Mouse (Mus musculus): ENCODE data around the gene Stk4. TPM values are rescaled to one million over a fixed set of nuclear protein-coding genes. Genes with fewer than 3 reads are reported as not detected.

Stk4 gene
- total and polyA plus RNA-seq, 3 experiments: 51.4 to 77.5 (median 64.4) TPM

GRCm38 (mm10) chr2:164173394-164173793 is 103.3 kb downstream of the Stk4 start:
- in situ Hi-C loops (cut with MboI; ENCODE audit: low pct_ligation_motif_present, low pct_unique_long_range_greater_than_20kb, low sequenced_read_pairs): loop anchor here (5.0 kb wide), 1 partner anchor 41 kb away; no protein-coding TSS in a partner anchor
- Histone ChIP-seq H3K9me3 (replicated peaks; ENCODE audit: low read length) (peaks cover 2% of the 10 kb centered on the region), H3K27ac (ENCODE audit: insufficient read depth, low read depth) (no peak overlapping the region), H3K27me3 (replicated peaks) (no peaks in the 10 kb centered on the region), H3K4me3 (replicated peaks in 1 of 3; ENCODE audit: low read depth in 2 of 3, low read length in 2 of 3, poor library complexity in 1 of 3) (no peak overlapping the region), H3K4me2 (ENCODE audit: insufficient read depth, low read depth, poor library complexity, severe bottlenecking) (no peak overlapping the region), H3K79me2 (replicated peaks; ENCODE audit: control insufficient read depth, extremely low read depth, insufficient read depth, poor library complexity, severe bottlenecking) (no peaks in the 10 kb centered on the region), H3K36me3 (replicated peaks in 1 of 2; ENCODE audit: control insufficient read depth in 1 of 2, insufficient read depth in 1 of 2, low read length in 1 of 2) (no peaks in the 10 kb centered on the region), H3K9ac (ENCODE audit: insufficient read depth, low read depth) (no peak overlapping the region), H3K4me1 (ENCODE audit: control insufficient read depth in 1 of 2, insufficient read depth in 2 of 2) (peaks cover 0 to 5% of the 10 kb centered on the region in 2 experiments; a peak in 1 of 4 replicates)
- TF ChIP-seq ZC3H11A (IDR thresholded peaks at IDR 0.05; ENCODE audit: low read depth, low read length) (no peak), UBTF (IDR thresholded peaks at IDR 0.05; ENCODE audit: low read depth, low read length) (no peak), JUND (conservative IDR thresholded peaks at IDR 0.05; ENCODE audit: low read depth, low read length) (no peak)
- dilution Hi-C loops (cut with MboI; ENCODE audit: extremely low pct_ligation_motif_present, extremely low pct_unique_long_range_greater_than_20kb, low sequenced_read_pairs): no loop called here
- no peak for DNase-seq (ENCODE audit: extremely low read depth)

- in situ Hi-C loops (cut with MboI; ENCODE audit: low pct_ligation_motif_present, low pct_unique_long_range_greater_than_20kb, low sequenced_read_pairs): loop anchor here (5.0 kb wide), 1 partner anchor 43 kb away; no protein-coding TSS in a partner anchor
- no peak for DNase-seq (ENCODE audit: extremely low read depth)
- H3K79me2 ChIP-seq (replicated peaks; ENCODE audit: control insufficient read depth, extremely low read depth, insufficient read depth, poor library complexity, severe bottlenecking): no peaks in the 10 kb centered on the region
Measured at GRCm38 (mm10) chr2:164174649-164175395, 104.7 kb downstream of the Stk4 start.

GRCm38 (mm10) chr2:164175850-164176249 is 105.7 kb downstream of the Stk4 start:
- H3K4me3 ChIP-seq (replicated peaks in 1 of 3; ENCODE audit: low read depth in 2 of 3, low read length in 2 of 3, poor library complexity in 1 of 3): no peak overlapping the region
- no peak overlapping the region for H3K9ac ChIP-seq (ENCODE audit: insufficient read depth, low read depth)
- dilution Hi-C loops (cut with MboI; ENCODE audit: extremely low pct_ligation_motif_present, extremely low pct_unique_long_range_greater_than_20kb, low sequenced_read_pairs): no loop called here
- H3K4me1 ChIP-seq (ENCODE audit: control insufficient read depth in 1 of 2, insufficient read depth in 2 of 2): peaks cover 0 to 1% of the 10 kb centered on the region in 2 experiments; a peak in 1 of 4 replicates
- no peaks in the 10 kb centered on the region for H3K9me3 ChIP-seq (replicated peaks; ENCODE audit: low read length)
- in situ Hi-C loops (cut with MboI; ENCODE audit: low pct_ligation_motif_present, low pct_unique_long_range_greater_than_20kb, low sequenced_read_pairs): no loop called here
- H3K36me3 ChIP-seq (replicated peaks in 1 of 2; ENCODE audit: control insufficient read depth in 1 of 2, insufficient read depth in 1 of 2, low read length in 1 of 2): no peaks in the 10 kb centered on the region
- no peaks in the 10 kb centered on the region for H3K27me3 ChIP-seq (replicated peaks)
- no peaks in the 10 kb centered on the region for H3K79me2 ChIP-seq (replicated peaks; ENCODE audit: control insufficient read depth, extremely low read depth, insufficient read depth, poor library complexity, severe bottlenecking)
- TF ChIP-seq CHD2 (IDR thresholded peaks at IDR 0.05; ENCODE audit: low read length): no peak
- no peak for TF ChIP-seq ETS1 (conservative IDR thresholded peaks at IDR 0.05; ENCODE audit: low read depth, low read length)
- no peak for TF ChIP-seq IRF4 (IDR thresholded peaks at IDR 0.05; ENCODE audit: low read depth, low read length)
- no peak for TF ChIP-seq PAX5 (IDR thresholded peaks at IDR 0.05; ENCODE audit: low read length)
- no peak for TF ChIP-seq MAFK (IDR thresholded peaks at IDR 0.05; ENCODE audit: insufficient replicate concordance, low read length)
- TF ChIP-seq CTCF (conservative IDR thresholded peaks at IDR 0.05 in 1 of 2, IDR thresholded peaks at IDR 0.05 in 1 of 2; ENCODE audit: low read depth in 2 of 2, low read length in 2 of 2): no peak
- no peak for TF ChIP-seq RAD21 (IDR thresholded peaks at IDR 0.05; ENCODE audit: low read depth, low read length)
- no peak for TF ChIP-seq UBTF (IDR thresholded peaks at IDR 0.05; ENCODE audit: low read depth, low read length)
- no peak overlapping the region for H3K27ac ChIP-seq (ENCODE audit: insufficient read depth, low read depth)
- no peak for DNase-seq (ENCODE audit: extremely low read depth)
- no peak overlapping the region for H3K4me2 ChIP-seq (ENCODE audit: insufficient read depth, low read depth, poor library complexity, severe bottlenecking)

More at GRCm38 (mm10) chr2:164174649-164175395, 104.7 kb downstream of the Stk4 start:
- dilution Hi-C loops (cut with MboI; ENCODE audit: extremely low pct_ligation_motif_present, extremely low pct_unique_long_range_greater_than_20kb, low sequenced_read_pairs): no loop called here
- Histone ChIP-seq H3K9me3 (replicated peaks; ENCODE audit: low read length) (no peaks in the 10 kb centered on the region), H3K27me3 (replicated peaks) (no peaks in the 10 kb centered on the region), H3K4me2 (ENCODE audit: insufficient read depth, low read depth, poor library complexity, severe bottlenecking) (no peak overlapping the region), H3K36me3 (replicated peaks in 1 of 2; ENCODE audit: control insufficient read depth in 1 of 2, insufficient read depth in 1 of 2, low read length in 1 of 2) (no peaks in the 10 kb centered on the region), H3K4me1 (ENCODE audit: control insufficient read depth in 1 of 2, insufficient read depth in 2 of 2) (peaks cover 0 to 5% of the 10 kb centered on the region in 2 experiments; a peak in 1 of 4 replicates), H3K27ac (ENCODE audit: insufficient read depth, low read depth) (no peak overlapping the region), H3K4me3 (replicated peaks in 1 of 3; ENCODE audit: low read depth in 2 of 3, low read length in 2 of 3, poor library complexity in 1 of 3) (no peak overlapping the region), H3K9ac (ENCODE audit: insufficient read depth, low read depth) (no peak overlapping the region)
- no peak for TF ChIP-seq MEF2A (IDR thresholded peaks at IDR 0.05; ENCODE audit: borderline replicate concordance, low read depth, low read length)
